Mouse (Mus musculus): ENCODE measurements around the gene Nacc1. TPM values are rescaled to one million over a fixed set of nuclear protein-coding genes. Genes with fewer than 3 reads are reported as not detected.

Gene Nacc1
- total and polyA plus RNA-seq, 3 experiments, result 42.5 to 106 TPM; not detected in 1

- H3K4me3 ChIP-seq (ENCODE audit: control insufficient read depth in 1 of 2, insufficient read depth in 1 of 2, low read depth in 2 of 2, low read length in 2 of 2), result no peak overlapping the region
- no peak overlapping the region for H3K9ac ChIP-seq (ENCODE audit: control insufficient read depth, low read depth, low read length, poor library complexity, severe bottlenecking)
- TF ChIP-seq ZNF384 (IDR thresholded peaks at IDR 0.05; ENCODE audit: low read depth, low read length), result no peak
- TF ChIP-seq ZMIZ1 (IDR thresholded peaks at IDR 0.05; ENCODE audit: low read depth, low read length), result peak; percentile 16; the same call in 1 of the 2 replicates
- TF ChIP-seq BHLHE40 (IDR thresholded peaks at IDR 0.05; ENCODE audit: borderline replicate concordance, low read depth, low read length), result no peak
- no peak for TF ChIP-seq MYB (IDR thresholded peaks at IDR 0.05; ENCODE audit: low read depth, low read length)
- TF ChIP-seq NELFE (IDR thresholded peaks at IDR 0.05; ENCODE audit: low read depth, low read length), result no peak
- peaks cover 0 to 15% of the 10 kb centered on the region in 2 experiments; a peak in 2 of 4 replicates for H3K4me1 ChIP-seq (ENCODE audit: control insufficient read depth in 1 of 2, insufficient read depth in 2 of 2, low read length in 2 of 2)
- peaks cover 28% of the 10 kb centered on the region for H3K79me2 ChIP-seq (ENCODE audit: control insufficient read depth, insufficient read depth, low read length, poor library complexity)
- no peaks in the 10 kb centered on the region for H3K27me3 ChIP-seq (ENCODE audit: control insufficient read depth in 1 of 2, insufficient read depth in 2 of 2, low read length in 2 of 2)
- no peaks in the 10 kb centered on the region for H3K9me3 ChIP-seq (replicated peaks; ENCODE audit: insufficient read depth, low read length)
- peaks cover 0 to 10% of the 10 kb centered on the region in 2 experiments; a peak in 2 of 4 replicates for H3K36me3 ChIP-seq (ENCODE audit: control insufficient read depth in 1 of 2, insufficient read depth in 2 of 2, low read length in 2 of 2)
- H3K27ac ChIP-seq (ENCODE audit: control insufficient read depth, low read depth, low read length), result no peak overlapping the region
- no peak for DNase-seq (ENCODE audit: low read depth, low spot score)
Observed at GRCm38 (mm10) chr8:84668081-84668480, 19.6 kb downstream of the Nacc1 start.

- Histone ChIP-seq H3K9me3 (replicated peaks; ENCODE audit: insufficient read depth, low read length) (no peaks in the 10 kb centered on the region), H3K36me3 (ENCODE audit: control insufficient read depth in 1 of 2, insufficient read depth in 2 of 2, low read length in 2 of 2) (peaks cover 0 to 13% of the 10 kb centered on the region in 2 experiments; a peak in 2 of 4 replicates), H3K79me2 (ENCODE audit: control insufficient read depth, insufficient read depth, low read length, poor library complexity) (peaks cover 51% of the 10 kb centered on the region), H3K27ac (ENCODE audit: control insufficient read depth, low read depth, low read length) (peak overlapping the region; percentile 97), H3K9ac (ENCODE audit: control insufficient read depth, low read depth, low read length, poor library complexity, severe bottlenecking) (peak overlapping the region; percentile 95), H3K4me1 (ENCODE audit: control insufficient read depth in 1 of 2, insufficient read depth in 2 of 2, low read length in 2 of 2) (peaks cover 0 to 19% of the 10 kb centered on the region in 2 experiments; a peak in 2 of 4 replicates), H3K4me3 (ENCODE audit: control insufficient read depth in 1 of 2, insufficient read depth in 1 of 2, low read depth in 2 of 2, low read length in 2 of 2) (peak overlapping the region; percentile 58 to 84), H3K27me3 (ENCODE audit: control insufficient read depth in 1 of 2, insufficient read depth in 2 of 2, low read length in 2 of 2) (no peaks in the 10 kb centered on the region)
- TF ChIP-seq TBP (IDR thresholded peaks at IDR 0.05; ENCODE audit: low read depth, low read length) (peak; percentile 45; the same call in 1 of the 2 replicates), BHLHE40 (IDR thresholded peaks at IDR 0.05; ENCODE audit: borderline replicate concordance, low read depth, low read length) (no peak), POLR2AphosphoS2 (IDR thresholded peaks at IDR 0.05; ENCODE audit: low read length) (peak; percentile 15), GATA1 (IDR thresholded peaks at IDR 0.05; ENCODE audit: low read depth, low read length) (no peak), ZC3H11A (IDR thresholded peaks at IDR 0.05; ENCODE audit: low read depth, low read length) (no peak), RCOR1 (IDR thresholded peaks at IDR 0.05; ENCODE audit: low read depth, low read length) (no peak), POLR2A (IDR thresholded peaks at IDR 0.05; ENCODE audit: control insufficient read depth in 1 of 2, insufficient read depth in 1 of 2, low read depth in 1 of 2, low read length in 2 of 2, poor library complexity in 1 of 2) (no peak), CHD1 (IDR thresholded peaks at IDR 0.05; ENCODE audit: low read depth, low read length) (peak; percentile 78; the same call in 1 of the 2 replicates), MEF2A (IDR thresholded peaks at IDR 0.05; ENCODE audit: extremely low read depth, insufficient replicate concordance, low read depth, low read length, poor library complexity, severe bottlenecking) (no peak), EP300 (IDR thresholded peaks at IDR 0.05; ENCODE audit: low read depth in 1 of 2, low read length in 2 of 2) (no peak), MAX (IDR thresholded peaks at IDR 0.05; ENCODE audit: low read length) (0 out of 2 replicates have a peak, but pooled peaks have one; percentile 7), USF2 (IDR thresholded peaks at IDR 0.05; ENCODE audit: borderline replicate concordance in 1 of 2, insufficient read depth in 1 of 2, low read depth in 1 of 2, low read length in 2 of 2) (no peak), CHD2 (IDR thresholded peaks at IDR 0.05; ENCODE audit: low read length) (no peak), POLR2AphosphoS5 (IDR thresholded peaks at IDR 0.05; ENCODE audit: borderline replicate concordance, low read depth, low read length) (no peak), MYC (IDR thresholded peaks at IDR 0.05; ENCODE audit: low read depth, low read length) (peak; percentile 62; the same call in 1 of the 2 replicates), TAL1 (IDR thresholded peaks at IDR 0.05; ENCODE audit: low read length) (no peak)
- DNase-seq (ENCODE audit: low read depth, low spot score), result peak; percentile 76
Observed at GRCm38 (mm10) chr8:84665385-84665893, 22.2 kb downstream of the Nacc1 start.
